In the genomic region with DNA sequence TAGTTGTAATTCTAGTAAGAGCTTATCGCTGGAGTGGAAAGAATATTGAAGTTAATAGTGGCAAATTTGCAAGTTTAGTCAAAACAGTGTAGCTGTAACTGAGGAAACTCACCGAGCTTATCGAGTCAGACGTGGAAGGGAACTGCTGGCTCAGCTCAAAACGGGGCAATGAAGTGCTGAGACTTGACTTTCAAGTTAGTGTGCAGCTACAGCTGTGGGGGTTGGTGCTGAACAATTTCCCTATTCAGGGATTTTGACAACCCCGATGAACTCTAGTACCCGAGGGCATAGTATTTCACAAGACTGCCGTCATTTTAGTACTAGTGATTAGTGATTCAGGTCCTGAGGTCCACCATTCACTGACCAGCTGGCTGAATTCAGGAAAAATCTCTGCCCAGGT, we compare ENCODE assay signal across 10 mouse cellular contexts. TPM values are rescaled to one million over a fixed set of nuclear protein-coding genes. Genes with fewer than 3 reads are reported as not detected.
DNase-seq lines count a peak whose midpoint lies in the region; ATAC-seq and TF ChIP-seq lines count a peak whose summit lies in the region.
"Had no signal": no experiment of that assay in that cellular context is flagged by ENCODE, and none has a peak within 500 bp of the region (broad histone marks: within the 10 kb centered on the region; RNA-seq: fewer than 3 reads in every experiment).

No protein-coding gene starts in this region.

- H3K4me1 ChIP-seq in kidney, embryonic 16.5 days (ENCODE audit: insufficient read depth, low read length): no peaks in the 10 kb centered on the region

- H3K4me3 ChIP-seq in layer of hippocampus, adult 2 months: no peak overlapping the region
- H3K4me3 ChIP-seq in kidney, embryonic 16.5 days (ENCODE audit: low read length): no peak overlapping the region

- H3K9ac ChIP-seq in kidney, embryonic 16.5 days (replicated peaks; ENCODE audit: low read length): no peak overlapping the region

- no peaks in the 10 kb centered on the region for H3K27me3 ChIP-seq in kidney, embryonic 16.5 days (ENCODE audit: insufficient read depth, low read length)

- H3K27ac ChIP-seq in layer of hippocampus, adult 2 months: peak overlapping the region; percentile 40
- no peak overlapping the region for H3K27ac ChIP-seq in kidney, embryonic 16.5 days (ENCODE audit: low read length)

- DNase-seq in adrenal gland, adult 2 months: peak; percentile 12
- no peak for DNase-seq in adrenal gland, postnatal 14 days
- no peak for DNase-seq in layer of hippocampus, adult 2 months (ENCODE audit: low spot score in 2 of 2)
- no peak for DNase-seq in layer of hippocampus, postnatal 25 days (ENCODE audit: extremely low spot score in 1 of 2, low spot score in 1 of 2)
- DNase-seq in thymus, postnatal 36 days: no peak
- no peak for DNase-seq in lung, postnatal 14 days
- DNase-seq: gastrocnemius, postnatal 10 days; thymus, postnatal 4 days had no signal

- no peaks in the 10 kb centered on the region for H3K9me3 ChIP-seq in kidney, embryonic 16.5 days (ENCODE audit: low read length)

- 64% methylated on average over 8 of the region's 8 CpGs for WGBS in kidney, embryonic 16.5 days

- peaks cover 60% of the 10 kb centered on the region for H3K36me3 ChIP-seq in kidney, embryonic 16.5 days (ENCODE audit: insufficient read depth, low read length)

- no peak overlapping the region for H3K4me2 ChIP-seq in kidney, embryonic 16.5 days (replicated peaks; ENCODE audit: low read depth, low read length)

- ATAC-seq in CD4-positive, CD25-positive, alpha-beta regulatory T cell, adult 4 months: peak; percentile 63
- 0 out of 2 replicates have a peak, but pooled peaks have one; percentile 19 for ATAC-seq in kidney, embryonic 16.5 days (ENCODE audit: low FRiP score, low TSS enrichment)

- no peak for TF ChIP-seq CTCF in layer of hippocampus, adult 2 months (conservative IDR thresholded peaks at IDR 0.05)

RNA-seq across cellular contexts. Expression of gene Nipa2, which starts 50.9 kb away (rescaled TPM):
- 10 to 100 TPM; 29.6 to 41.9 TPM for total RNA-seq in adrenal gland, adult 2 months (2021)
- polyA plus RNA-seq in adrenal gland, adult 2 months (2012; rRNA removed): 37.4 and 42.5 TPM in 2 replicates
- 43.6 and 44.6 TPM in 2 replicates for total RNA-seq in adrenal gland, postnatal 14 days (2021)
- 10 to 100 TPM; 44.3 to 49.9 TPM for total RNA-seq in layer of hippocampus, adult 2 months (2021)
- total RNA-seq in layer of hippocampus, postnatal 25 days (2021): 10 to 100 TPM; 50.9 to 51.0 TPM
- polyA plus RNA-seq in CD4-positive, CD25-positive, alpha-beta regulatory T cell, adult 4 months (2017; shearing (Covaris generic)): 10 to 100 TPM; 13.9 to 14.6 TPM
- 40.6 and 42.8 TPM in 2 replicates for polyA plus RNA-seq in kidney, embryonic 16.5 days (2015; fragmentation: Nextera tagmentation; extraction: Ambion mirVana)
